9 mouse cellular contexts compared by ENCODE assay signal in the genomic region with DNA sequence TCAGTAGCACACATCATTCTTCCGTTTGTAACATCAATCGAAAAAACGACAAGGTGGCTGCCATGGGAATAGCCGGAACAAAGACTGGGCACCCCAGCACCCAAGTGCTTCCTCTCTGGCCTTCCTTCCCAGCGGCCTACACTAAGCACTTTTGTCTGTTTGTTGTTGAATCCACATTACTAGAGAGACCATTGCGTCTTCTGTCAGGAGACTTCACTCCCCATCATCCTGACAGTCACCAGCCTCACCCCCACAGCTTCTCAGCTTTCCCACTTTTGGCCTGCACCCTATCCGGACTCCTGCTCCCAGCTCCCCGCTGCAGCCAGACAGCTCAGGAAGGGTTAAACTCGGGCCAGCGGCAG. TPM values are rescaled to one million over a fixed set of nuclear protein-coding genes. Genes with fewer than 3 reads are reported as not detected.
A peak's percentile ranks its signal among the peaks of the same experiment; 100 is the strongest.
DNase-seq lines count a peak whose midpoint lies in the region; ATAC-seq and TF ChIP-seq lines count a peak whose summit lies in the region.
"Had no signal": no experiment of that assay in that cellular context is flagged by ENCODE, and none has a peak within 500 bp of the region (broad histone marks: within the 10 kb centered on the region; RNA-seq: fewer than 3 reads in every experiment).

No protein-coding gene starts in this region.

- no peak overlapping the region for H3K9ac ChIP-seq in liver, embryonic 12.5 days
- 0 out of 2 replicates have a peak overlapping the region, but pooled peaks have one; percentile 1 for H3K9ac ChIP-seq in intestine, embryonic 14.5 days (ENCODE audit: low read length)
- H3K9ac ChIP-seq in neural tube, embryonic 12.5 days = peak overlapping the region; percentile 47

- H3K4me3 ChIP-seq in cerebellum, adult 2 months (replicated peaks; ENCODE audit: insufficient read depth, low read depth, low read length) = peak overlapping the region; percentile 31
- no peak overlapping the region for H3K4me3 ChIP-seq in liver, embryonic 12.5 days
- H3K4me3 ChIP-seq in intestine, embryonic 14.5 days (ENCODE audit: low read depth, low read length) = peak overlapping the region; percentile 25
- H3K4me3 ChIP-seq in neural tube, embryonic 12.5 days = peak overlapping the region; percentile 15; the same call in 1 of the 2 replicates
- H3K4me3 ChIP-seq: megakaryocyte, embryonic 14.5 days had no signal

- H3K36me3 ChIP-seq in liver, embryonic 12.5 days = no peaks in the 10 kb centered on the region
- no peaks in the 10 kb centered on the region for H3K36me3 ChIP-seq in intestine, embryonic 14.5 days (ENCODE audit: control insufficient read depth, insufficient read depth, low read length)
- no peaks in the 10 kb centered on the region for H3K36me3 ChIP-seq in neural tube, embryonic 12.5 days

- no peaks in the 10 kb centered on the region for H3K27me3 ChIP-seq in cerebellum, adult 2 months (ENCODE audit: control insufficient read depth, insufficient read depth, low read length)
- H3K27me3 ChIP-seq in liver, embryonic 12.5 days (replicated peaks) = peaks cover 24% of the 10 kb centered on the region
- H3K27me3 ChIP-seq in intestine, embryonic 14.5 days (replicated peaks; ENCODE audit: control insufficient read depth, insufficient read depth, low read length) = 0 out of 2 replicates have a peak, but pooled peaks cover 5% of the 10 kb centered on the region
- no peaks in the 10 kb centered on the region; the same call in 1 of the 2 replicates for H3K27me3 ChIP-seq in neural tube, embryonic 12.5 days (replicated peaks)

- H3K9me3 ChIP-seq in liver, embryonic 12.5 days (replicated peaks) = no peaks in the 10 kb centered on the region
- peaks cover 7% of the 10 kb centered on the region; the same call in 1 of the 2 replicates for H3K9me3 ChIP-seq in intestine, embryonic 14.5 days (ENCODE audit: control insufficient read depth, low read length)
- peaks cover 14% of the 10 kb centered on the region for H3K9me3 ChIP-seq in neural tube, embryonic 12.5 days

- no peak for TF ChIP-seq POLR2A in cerebellum, adult 2 months (IDR thresholded peaks at IDR 0.05; ENCODE audit: borderline replicate concordance, insufficient read depth, low read length)

- intact Hi-C loops in left cerebral cortex, postnatal 25 days (cut with DNase I) = no loop called here

- no peak for ATAC-seq in liver, embryonic 12.5 days
- ATAC-seq in intestine, embryonic 14.5 days (replicated peaks; ENCODE audit: low FRiP score, low TSS enrichment, low read depth) = no peak
- ATAC-seq in neural tube, embryonic 12.5 days (ENCODE audit: low FRiP score, low read depth) = no peak
- ATAC-seq in inflammation-experienced regulatory T-cells, adult 6 months = no peak

- no peak overlapping the region for H3K27ac ChIP-seq in cerebellum, adult 2 months (ENCODE audit: insufficient read depth, low read length)
- H3K27ac ChIP-seq in liver, embryonic 12.5 days = no peak overlapping the region
- no peak overlapping the region for H3K27ac ChIP-seq in intestine, embryonic 14.5 days (ENCODE audit: low read depth)
- peak overlapping the region; percentile 60 for H3K27ac ChIP-seq in neural tube, embryonic 12.5 days

- peaks cover 10% of the 10 kb centered on the region for H3K4me1 ChIP-seq in cerebellum, adult 2 months (ENCODE audit: control insufficient read depth, insufficient read depth, low read length)
- no peaks in the 10 kb centered on the region for H3K4me1 ChIP-seq in liver, embryonic 12.5 days
- peaks cover 6% of the 10 kb centered on the region; the same call in 1 of the 2 replicates for H3K4me1 ChIP-seq in intestine, embryonic 14.5 days (replicated peaks; ENCODE audit: control insufficient read depth, insufficient read depth, low read length)
- peaks cover 20% of the 10 kb centered on the region for H3K4me1 ChIP-seq in neural tube, embryonic 12.5 days
- H3K4me1 ChIP-seq: megakaryocyte, embryonic 14.5 days had no signal

- peak overlapping the region; percentile 48 for H3K4me2 ChIP-seq in liver, embryonic 12.5 days
- peak overlapping the region; percentile 49 for H3K4me2 ChIP-seq in intestine, embryonic 14.5 days (ENCODE audit: low read length)
- peak overlapping the region; percentile 57 for H3K4me2 ChIP-seq in neural tube, embryonic 12.5 days (replicated peaks)

- DNase-seq in cerebellum, adult 2 months = no peak
- DNase-seq in cerebellum, adult 9-11 months = no peak
- DNase-seq in liver = no peak
- DNase-seq in intestine, embryonic 14.5 days (ENCODE audit: low spot score) = no peak
- no peak for DNase-seq in left cerebral cortex, postnatal 25 days (ENCODE audit: low spot score in 2 of 2)

- TF ChIP-seq CTCF in cerebellum, adult 2 months (IDR thresholded peaks at IDR 0.05; ENCODE audit: borderline replicate concordance, insufficient read depth, low read depth, low read length) = no peak

- WGBS in cerebellum, adult 2 months = 39% methylated on average over 10 of the region's 10 CpGs
- WGBS in liver, embryonic 12.5 days (ENCODE audit: insufficient replicate concordance) = 19% methylated on average over 10 of the region's 10 CpGs
- WGBS in intestine, embryonic 14.5 days = 21% methylated on average over 10 of the region's 10 CpGs
- WGBS in neural tube, embryonic 12.5 days = 7% methylated on average over 10 of the region's 10 CpGs

RNA-seq across cellular contexts. Expression of a gene that starts 48.1 kb away (rescaled TPM):
- polyA plus RNA-seq in cerebellum, adult 2 months (2012; rRNA removed) = 327 and 353 TPM in 2 replicates
- 722 and 731 TPM in 2 replicates for polyA plus RNA-seq in liver, embryonic 12.5 days (2016; fragmentation: Nextera tagmentation; extraction: Ambion mirVana)
- polyA plus RNA-seq in intestine, embryonic 14.5 days (2014; fragmentation: Nextera tagmentation; extraction: Ambion mirVana) = 1,190 and 1,204 TPM in 2 replicates
- 538 and 558 TPM in 2 replicates for polyA plus RNA-seq in neural tube, embryonic 12.5 days (2016; fragmentation: Nextera tagmentation; extraction: Ambion mirVana)
- total RNA-seq in left cerebral cortex, postnatal 25 days (2021) = 100 to 1,000 TPM; 244 to 268 TPM
- 1,000 to 10,000 TPM; 1,512 to 2,767 (median 2,161) TPM for polyA plus RNA-seq in inflammation-experienced regulatory T-cells, adult 6 months (2017; shearing (Covaris generic))
